Mouse (Mus musculus): ENCODE measurements around the gene Mex3b.

DNA sequence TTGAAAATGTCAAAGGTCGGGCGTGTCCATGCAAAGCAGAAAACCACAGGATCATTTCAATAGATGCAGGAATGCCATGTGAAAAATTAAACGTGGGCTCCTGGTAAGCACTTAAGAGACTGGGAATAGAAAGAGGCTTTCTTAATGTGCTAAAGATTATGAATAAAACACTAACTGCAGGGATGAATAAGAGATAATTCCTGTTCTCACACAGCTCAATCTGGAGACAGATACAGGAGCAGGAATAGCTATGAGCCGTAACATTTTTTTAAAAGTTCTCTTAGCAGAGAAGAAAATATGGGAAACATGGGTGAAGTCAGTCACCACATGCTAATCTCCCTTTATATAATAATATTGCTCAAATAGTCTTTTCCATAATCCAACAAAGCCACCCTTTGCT, 47.2 kb downstream of the Mex3b start:
- TF ChIP-seq CTCF (IDR thresholded peaks at IDR 0.05; ENCODE audit: low read depth) (no peak), EP300 (IDR thresholded peaks at IDR 0.05; ENCODE audit: low read depth) (no peak)

All from liver, embryonic 14.5 days (tissue).